Mouse (Mus musculus) bone marrow, adult 2 months (tissue): ENCODE measurements around the gene Casc4. TPM values are rescaled to one million over a fixed set of nuclear protein-coding genes. Genes with fewer than 3 reads are reported as not detected.

Source experiments
- H3K27ac ChIP-seq: fragments of 200-500 bp; 2 replicates; pipeline ENCODE4 v1.5.1; 2012; ENCODE audit warnings: low read depth, mild to moderate bottlenecking, control low read depth, inconsistent platforms, low read length; ENCODE audit not compliant: control insufficient read depth, poor library complexity, insufficient read depth
- H3K4me1 ChIP-seq: fragments of 200-500 bp; 2 replicates; pipeline ENCODE4 v1.6.1; 2011; ENCODE audit warnings: low read length; ENCODE audit not compliant: control insufficient read depth, insufficient read depth
- H3K4me3 ChIP-seq: fragments of 200-500 bp; replicated peaks from 2 replicates; pipeline ENCODE3; 2011; ENCODE audit warnings: mild to moderate bottlenecking, low read depth, low read length, control low read depth; ENCODE audit not compliant: control insufficient read depth
- CTCF ChIP-seq: fragments of 200-500 bp; IDR thresholded peaks from 2 replicates; pipeline ENCODE4 v1.5.1; 2011; ENCODE audit warnings: low read length, control low read depth; ENCODE audit not compliant: control insufficient read depth, insufficient read depth
- POLR2A ChIP-seq: fragments of 200-500 bp; IDR thresholded peaks from 2 replicates; pipeline ENCODE4 v1.6.1; 2011; ENCODE audit warnings: low read depth, mild to moderate bottlenecking, control low read depth, low read length, borderline replicate concordance; ENCODE audit not compliant: control insufficient read depth
- whole genome bisulfite sequencing: fragments of 180-500 bp; shearing (Covaris S2); methylation state at CpG from one replicate; pipeline ENCODE4 v1.1.7; 2018; 5-methylcytosine and 5-hydroxymethylcytosine counted together
- polyA plus RNA-seq: library from polyadenylated mRNA; stranded (reverse); fragments of >200 nt; gene quantifications from 2 replicates; pipeline ENCODE4 v1.2.4, GENCODE M21; 2011; ENCODE audit warnings: low replicate concordance; ENCODE audit not compliant: missing spikeins, insufficient read depth, insufficient read length

Gene Casc4
- polyA plus RNA-seq, 1 experiment = 7.7 TPM

DNA sequence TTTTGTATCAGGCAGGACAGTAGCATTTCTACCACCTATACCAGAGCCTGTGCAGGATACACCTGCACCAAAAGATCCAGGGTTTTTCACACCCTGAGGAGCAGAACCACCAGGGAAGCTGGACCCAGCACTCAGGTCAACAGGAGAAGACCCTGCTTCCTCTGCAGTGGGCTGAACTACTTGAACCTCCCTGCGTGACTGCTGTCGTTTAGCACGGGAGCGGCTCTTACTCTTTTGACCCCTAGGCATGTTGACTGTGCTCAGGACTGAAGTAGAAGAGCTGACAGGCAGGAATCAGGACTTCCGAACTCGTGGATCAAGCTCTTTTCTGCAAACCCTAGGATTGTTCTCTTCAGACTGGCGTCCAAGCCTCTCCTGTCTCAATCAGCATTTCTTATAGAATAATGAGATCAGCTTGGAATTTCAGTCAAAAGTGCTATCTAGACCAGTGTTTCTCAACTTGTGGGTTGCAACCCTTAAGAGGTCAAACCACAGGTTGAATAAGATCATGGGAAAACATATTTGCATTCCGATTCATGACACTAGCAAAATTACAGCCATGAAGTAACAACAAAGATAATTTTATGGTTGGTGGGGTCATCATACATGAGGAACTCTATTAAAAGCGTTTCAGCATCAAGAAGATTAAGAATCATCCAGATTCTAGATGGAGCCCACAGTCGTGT, 88.3 kb downstream of the Casc4 start:
- H3K4me3 ChIP-seq = peak overlapping the region; percentile 97
- peak overlapping the region; percentile 93; the same call in 1 of the 2 replicates for H3K27ac ChIP-seq
- TF ChIP-seq POLR2A (no peak), CTCF (no peak)
- WGBS = 18% methylated on average over 10 of the region's 10 CpGs
- H3K4me1 ChIP-seq = peaks cover 2% of the 10 kb centered on the region; the same call in 1 of the 2 replicates

DNA sequence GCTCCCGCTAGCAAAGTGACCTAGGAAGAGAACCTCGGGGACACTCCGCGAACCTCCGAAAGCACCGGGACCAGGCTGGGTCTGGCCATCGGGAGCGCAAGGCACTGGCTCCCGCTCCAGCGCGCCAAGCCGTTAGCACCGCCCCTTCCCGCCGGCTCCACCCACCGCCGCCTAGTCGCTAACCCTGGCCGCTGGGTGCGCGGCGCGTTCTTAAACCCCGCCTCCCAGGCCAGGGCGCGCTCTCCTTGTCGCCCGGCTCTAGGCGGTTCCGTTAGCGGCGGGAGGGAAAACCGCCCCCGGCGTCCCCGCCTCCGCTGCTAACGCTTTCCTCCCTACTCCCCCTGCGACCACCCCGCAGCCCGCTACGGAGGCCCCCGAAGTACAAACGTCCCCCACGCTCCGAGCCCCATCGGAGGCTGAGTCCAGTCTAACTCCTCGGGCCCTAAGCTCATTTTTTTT, 89.0 kb downstream of the Casc4 start, which contains the start of the genes Ctdspl2 and Mageb3:
Gene Ctdspl2, plus strand, starts transcription at position 237 of the 459 bp plus-strand sequence.
Gene Mageb3, minus strand, starts transcription at position 328 of the 459 bp plus-strand sequence.
- Histone ChIP-seq H3K4me3 (peak within 1 kb of the TSS; percentile 97), H3K4me1 (peaks cover 2% of the 10 kb centered on the region; the same call in 1 of the 2 replicates), H3K27ac (peak within 1 kb of the TSS; percentile 93)
- TF ChIP-seq POLR2A (peak; percentile 96), CTCF (no peak)
- WGBS = under 1% methylated on average over 47 of the region's 48 CpGs

DNA sequence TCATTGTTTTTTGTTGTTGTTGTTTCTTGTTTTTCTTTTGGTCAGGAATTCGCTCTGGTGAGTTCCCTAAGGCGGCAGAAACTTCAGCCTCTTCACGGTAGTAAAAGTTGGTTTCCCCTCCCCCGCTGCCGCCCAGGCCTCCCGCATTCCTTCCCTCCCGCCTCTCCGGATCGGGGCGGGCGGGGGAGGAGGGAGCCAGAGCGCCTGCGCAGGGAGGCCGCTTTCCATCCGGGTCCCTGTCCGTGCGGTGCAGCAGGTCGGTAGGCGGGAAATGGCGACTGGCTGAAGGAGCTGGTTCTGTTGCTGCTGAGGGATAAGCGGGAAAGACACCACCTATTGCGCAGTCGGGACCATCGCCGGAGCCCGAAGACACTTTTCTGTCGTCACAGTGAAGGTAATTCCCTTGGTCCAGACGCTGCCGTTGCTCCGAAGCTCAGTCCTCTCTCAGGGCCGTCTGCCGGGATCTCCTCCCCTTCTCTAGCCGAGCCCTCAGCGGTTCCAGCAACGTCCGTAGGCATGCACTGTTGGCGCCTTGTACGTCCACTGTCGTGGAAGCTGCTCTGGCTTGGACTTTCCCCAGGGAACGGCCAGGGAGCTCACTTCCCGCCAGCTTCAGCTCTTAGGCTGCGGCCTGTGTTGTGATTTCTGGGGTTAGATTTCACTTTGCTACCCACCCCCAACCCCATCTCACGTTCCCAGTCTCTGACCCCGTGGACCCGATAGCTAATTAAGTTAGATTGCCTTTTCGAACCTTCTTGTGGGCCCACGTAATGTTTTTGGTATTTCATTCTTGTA, 89.7 kb downstream of the Casc4 start:
- no peak for TF ChIP-seq CTCF
- peak; percentile 72 for TF ChIP-seq POLR2A
- H3K27ac ChIP-seq = peak overlapping the region; percentile 93
- H3K4me3 ChIP-seq = peak overlapping the region; percentile 97
- H3K4me1 ChIP-seq = peaks cover 2% of the 10 kb centered on the region; the same call in 1 of the 2 replicates
- 0% methylated on average over 47 of the region's 47 CpGs for WGBS

DNA sequence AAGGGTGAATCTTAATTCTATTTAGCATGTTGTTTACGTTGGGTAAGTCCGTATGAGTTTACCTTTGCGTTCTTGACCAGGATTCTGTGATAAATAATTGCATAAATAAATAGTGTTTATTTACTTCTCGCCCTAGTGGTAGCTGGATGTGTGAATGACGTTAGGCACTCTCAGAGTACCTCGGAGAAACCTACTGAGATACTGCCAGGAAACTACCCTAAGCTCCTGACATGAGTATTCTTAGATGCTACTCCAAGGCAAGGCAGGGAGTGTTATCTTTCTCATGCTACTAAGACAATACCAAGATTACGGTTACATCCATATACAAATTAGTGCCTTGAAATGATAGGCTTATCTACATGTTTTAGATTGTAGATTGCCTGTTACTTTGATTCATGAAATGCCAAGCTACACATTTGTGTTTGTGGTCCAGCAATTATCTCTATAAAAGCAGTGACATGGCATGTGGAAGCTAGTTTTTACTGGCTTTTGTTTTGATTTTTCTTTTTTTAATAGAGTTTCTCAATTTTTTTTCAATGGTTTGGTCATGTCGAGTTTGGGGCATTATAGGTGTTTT, 90.5 kb downstream of the Casc4 start:
- Histone ChIP-seq H3K4me3 (peak overlapping the region; percentile 44), H3K27ac (no peak overlapping the region), H3K4me1 (peaks cover 2% of the 10 kb centered on the region; the same call in 1 of the 2 replicates)
- TF ChIP-seq POLR2A = no peak
- TF ChIP-seq CTCF = no peak
- 7% methylated on average over 8 of the region's 8 CpGs for WGBS

Other genes with a start within 250 kb of the Casc4 start
- gene Frmd5, start 59.9 kb upstream of the Casc4 start, polyA plus RNA-seq = not detected in 2 replicates
- gene Ctdspl2, start 89.0 kb downstream of the Casc4 start, polyA plus RNA-seq = 7.5 and 11.6 TPM in 2 replicates
- gene Mageb3, start 89.1 kb downstream of the Casc4 start, polyA plus RNA-seq = not detected in 2 replicates
- 8.4 and 12.0 TPM in 2 replicates for gene Eif3j1, start 161.6 kb downstream of the Casc4 start, polyA plus RNA-seq